Mouse (Mus musculus) limb, embryonic 11.5 days (tissue): ENCODE results near the gene Rap1b. TPM values are rescaled to one million over a fixed set of nuclear protein-coding genes. Genes with fewer than 3 reads are reported as not detected.

Source experiments
- ATAC-seq: fragments of 200-750 bp; cut with Nextera tagmentation; 2 replicates; pipeline ENCODE4 v1.8.0; 2017; ENCODE audit warnings: low read depth; ENCODE audit not compliant: insufficient number of reproducible peaks, low FRiP score, low TSS enrichment
- DNase-seq: peaks from one replicate; pipeline ENCODE4 v3.0.0-alpha.2; 2015; ENCODE audit warnings: low spot score
- H3K27ac ChIP-seq: fragments of 300-500 bp; sonication (generic); replicated peaks from 2 replicates; pipeline ENCODE4 v1.5.1; 2014; ENCODE audit warnings: low read depth, mild to moderate bottlenecking, low read length
- H3K27me3 ChIP-seq: fragments of 300-500 bp; sonication (generic); 2 replicates; pipeline ENCODE4 v1.6.1; 2014; ENCODE audit warnings: mild to moderate bottlenecking, low read length, mixed read lengths; ENCODE audit not compliant: control insufficient read depth, insufficient read depth
- H3K36me3 ChIP-seq: fragments of 300-500 bp; sonication (generic); 2 replicates; pipeline ENCODE4 v1.6.1; 2014; ENCODE audit warnings: mild to moderate bottlenecking, low read length, moderate library complexity, mixed read lengths; ENCODE audit not compliant: control insufficient read depth, insufficient read depth
- H3K4me1 ChIP-seq: fragments of 300-500 bp; sonication (generic); 2 replicates; pipeline ENCODE4 v1.6.1; 2014; ENCODE audit warnings: low read length, mixed read lengths; ENCODE audit not compliant: control insufficient read depth, insufficient read depth
- H3K4me2 ChIP-seq: fragments of 300-500 bp; sonication (generic); 2 replicates; pipeline ENCODE4 v1.6.1; 2014; ENCODE audit warnings: low read depth, mild to moderate bottlenecking, moderate library complexity; ENCODE audit not compliant: severe bottlenecking
- H3K4me3 ChIP-seq: fragments of 300-500 bp; sonication (generic); 2 replicates; pipeline ENCODE4 v1.5.1; 2014; ENCODE audit warnings: low read depth, low read length
- H3K9ac ChIP-seq: fragments of 300-500 bp; sonication (generic); 2 replicates; pipeline ENCODE4 v1.6.1; 2014; ENCODE audit warnings: mild to moderate bottlenecking, low read length
- H3K9me3 ChIP-seq: fragments of 300-500 bp; sonication (generic); 2 replicates; pipeline ENCODE4 v1.6.1; 2016; ENCODE audit warnings: low read length; ENCODE audit not compliant: control insufficient read depth
- WGBS: fragments of 180-500 bp; shearing (Covaris S2); extraction: QIAGEN DNeasy Blood & Tissue Kit; methylation state at CpG from one replicate; pipeline ENCODE4 v1.1.7; 2014; 5-methylcytosine and 5-hydroxymethylcytosine counted together
- polyA plus RNA-seq: library from polyadenylated mRNA; unstranded; fragments of >200 nt; fragmentation: Nextera tagmentation; extraction: Ambion mirVana; gene quantifications from 2 replicates; pipeline ENCODE4 v1.2.1, GENCODE M21; 2014

The Rap1b gene
- polyA plus RNA-seq, 1 experiment from 2014 or later, result 167 TPM

- Histone ChIP-seq H3K4me3 (no peak overlapping the region), H3K9me3 (no peaks in the 10 kb centered on the region), H3K27ac (no peak overlapping the region), H3K4me1 (no peaks in the 10 kb centered on the region), H3K36me3 (peaks cover 30% of the 10 kb centered on the region), H3K4me2 (no peak overlapping the region), H3K27me3 (no peaks in the 10 kb centered on the region), H3K9ac (no peak overlapping the region)
- 96% methylated on average over 7 of the region's 7 CpGs for WGBS
- no peak for ATAC-seq
- DNase-seq, result no peak
Measured at GRCm38 (mm10) chr10:117773106-117773720, 72.6 kb downstream of the Rap1b start.

- Histone ChIP-seq H3K4me2 (no peak overlapping the region), H3K4me1 (no peaks in the 10 kb centered on the region), H3K27me3 (no peaks in the 10 kb centered on the region), H3K4me3 (no peak overlapping the region), H3K9ac (no peak overlapping the region), H3K27ac (no peak overlapping the region), H3K36me3 (peaks cover 33% of the 10 kb centered on the region), H3K9me3 (no peaks in the 10 kb centered on the region)
- WGBS, result 93% methylated on average over 17 of the region's 17 CpGs
- ATAC-seq, result no peak
- DNase-seq, result no peak
Measured at GRCm38 (mm10) chr10:117772364-117773105, 73.3 kb downstream of the Rap1b start.

- H3K27me3 ChIP-seq, result no peaks in the 10 kb centered on the region
- DNase-seq (no peak), ATAC-seq (no peak)
- 96% methylated on average over 10 of the region's 10 CpGs for WGBS
- H3K4me2 ChIP-seq, result no peak overlapping the region
- H3K9ac ChIP-seq, result no peak overlapping the region
- H3K9me3 ChIP-seq, result no peaks in the 10 kb centered on the region
- H3K36me3 ChIP-seq, result peaks cover 29% of the 10 kb centered on the region
- no peaks in the 10 kb centered on the region for H3K4me1 ChIP-seq
- no peak overlapping the region for H3K27ac ChIP-seq
- no peak overlapping the region for H3K4me3 ChIP-seq
Measured at GRCm38 (mm10) chr10:117771131-117771510, 74.7 kb downstream of the Rap1b start.

- ATAC-seq (no peak), DNase-seq (no peak)
- peaks cover 34% of the 10 kb centered on the region for H3K36me3 ChIP-seq
- no peaks in the 10 kb centered on the region for H3K9me3 ChIP-seq
- WGBS, result 95% methylated on average over 18 of the region's 18 CpGs
- H3K4me1 ChIP-seq, result no peaks in the 10 kb centered on the region
- no peak overlapping the region for H3K4me3 ChIP-seq
- no peaks in the 10 kb centered on the region for H3K27me3 ChIP-seq
- no peak overlapping the region for H3K9ac ChIP-seq
- H3K27ac ChIP-seq, result no peak overlapping the region
- no peak overlapping the region for H3K4me2 ChIP-seq
Measured at GRCm38 (mm10) chr10:117770286-117771130, 75.3 kb downstream of the Rap1b start.

- Histone ChIP-seq H3K4me2 (no peak overlapping the region), H3K27me3 (no peaks in the 10 kb centered on the region), H3K4me1 (no peaks in the 10 kb centered on the region), H3K27ac (no peak overlapping the region), H3K4me3 (no peak overlapping the region), H3K36me3 (peaks cover 36% of the 10 kb centered on the region), H3K9me3 (no peaks in the 10 kb centered on the region), H3K9ac (no peak overlapping the region)
- ATAC-seq (no peak), DNase-seq (no peak)
- 95% methylated on average over 9 of the region's 9 CpGs for WGBS
Measured at GRCm38 (mm10) chr10:117769541-117770285, 76.1 kb downstream of the Rap1b start.

- H3K36me3 ChIP-seq, result peaks cover 35% of the 10 kb centered on the region
- WGBS, result 96% methylated on average over 7 of the region's 7 CpGs
- H3K4me2 ChIP-seq, result no peak overlapping the region
- H3K27ac ChIP-seq, result no peak overlapping the region
- no peak for DNase-seq
- no peak for ATAC-seq
- no peak overlapping the region for H3K4me3 ChIP-seq
- no peaks in the 10 kb centered on the region for H3K4me1 ChIP-seq
- no peak overlapping the region for H3K9ac ChIP-seq
- H3K9me3 ChIP-seq, result no peaks in the 10 kb centered on the region
- no peaks in the 10 kb centered on the region for H3K27me3 ChIP-seq
Measured at GRCm38 (mm10) chr10:117768141-117768440, 77.7 kb downstream of the Rap1b start.

GRCm38 (mm10) chr10:117767286-117768140, 78.3 kb downstream of the Rap1b start:
- Histone ChIP-seq H3K4me2 (no peak overlapping the region), H3K9ac (no peak overlapping the region), H3K4me1 (no peaks in the 10 kb centered on the region), H3K27ac (no peak overlapping the region), H3K27me3 (no peaks in the 10 kb centered on the region), H3K36me3 (peaks cover 36% of the 10 kb centered on the region), H3K9me3 (no peaks in the 10 kb centered on the region), H3K4me3 (no peak overlapping the region)
- no peak for DNase-seq
- no peak for ATAC-seq
- 92% methylated on average over 10 of the region's 10 CpGs for WGBS

GRCm38 (mm10) chr10:117766896-117767160, 79.0 kb downstream of the Rap1b start:
- no peak for ATAC-seq
- 96% methylated on average over 5 of the region's 5 CpGs for WGBS
- H3K27ac ChIP-seq, result no peak overlapping the region
- H3K4me3 ChIP-seq, result no peak overlapping the region
- no peak overlapping the region for H3K4me2 ChIP-seq
- H3K4me1 ChIP-seq, result no peaks in the 10 kb centered on the region
- no peaks in the 10 kb centered on the region for H3K27me3 ChIP-seq
- no peaks in the 10 kb centered on the region for H3K9me3 ChIP-seq
- DNase-seq, result no peak
- H3K36me3 ChIP-seq, result peaks cover 34% of the 10 kb centered on the region
- H3K9ac ChIP-seq, result no peak overlapping the region
